Comparison of ENCODE assay signal across 27 mouse cellular contexts in genomic region chr14:16245127-16245526, GRCm38 (mm10). TPM values are rescaled to one million over a fixed set of nuclear protein-coding genes. Genes with fewer than 3 reads are reported as not detected.
DNase-seq lines count a peak whose midpoint lies in the region; ATAC-seq and TF ChIP-seq lines count a peak whose summit lies in the region.
"Had no signal": no experiment of that assay in that cellular context is flagged by ENCODE, and none has a peak within 500 bp of the region (broad histone marks: within the 10 kb centered on the region; RNA-seq: fewer than 3 reads in every experiment).

No protein-coding gene starts in this region.

- no peaks in the 10 kb centered on the region for H3K27me3 ChIP-seq in G1E (ENCODE audit: insufficient read depth, low read length)
- H3K27me3 ChIP-seq in liver, embryonic 15.5 days, result no peaks in the 10 kb centered on the region
- H3K27me3 ChIP-seq: heart, embryonic 12.5 days; hindbrain, embryonic 13.5 days; limb, embryonic 12.5 days; lung, embryonic 15.5 days; midbrain, embryonic 15.5 days; neural tube, embryonic 12.5 days; stomach, embryonic 15.5 days had no signal

- H3K4me2 ChIP-seq in liver, embryonic 15.5 days, result peak overlapping the region; percentile 55
- H3K4me2 ChIP-seq: hindbrain, embryonic 13.5 days; limb, embryonic 12.5 days; lung, embryonic 15.5 days; midbrain, embryonic 15.5 days; neural tube, embryonic 12.5 days had no signal

- H3K4me1 ChIP-seq in G1E (ENCODE audit: insufficient read depth, low read depth, low read length), result peaks cover 53% of the 10 kb centered on the region
- peaks cover 69% of the 10 kb centered on the region for H3K4me1 ChIP-seq in liver, embryonic 15.5 days (replicated peaks)

- no peak for DNase-seq in G1E (ENCODE audit: low spot score)
- DNase-seq in c-Kit-negative CD71-positive TER-119-positive erythroid progenitor cells, embryonic 14.5 days (ENCODE audit: low read depth, low spot score), result peak; percentile 51
- DNase-seq in liver, result peak; percentile 68
- DNase-seq in gastrocnemius, adult 2 months, result no peak
- no peak for DNase-seq in heart, adult 11 months
- no peak for DNase-seq in thymus, postnatal 25 days
- DNase-seq in heart, postnatal 14 days, result no peak
- DNase-seq: adrenal gland, postnatal 25 days; cerebellum, adult 11-12 months; cerebellum, postnatal 14 days; gastrocnemius, postnatal 14 days; heart, adult 18-20 months; heart, postnatal 36 days; kidney, adult 9 months; kidney, postnatal 25 days; lung, postnatal 36 days; thymus, adult 2 months had no signal

- 8% methylated on average over 1 of the region's 1 CpGs for WGBS in liver, embryonic 15.5 days (ENCODE audit: insufficient replicate concordance)

- ATAC-seq in G1E (ENCODE audit: extremely low read depth, insufficient number of reproducible peaks, low FRiP score, poor library complexity, severe bottlenecking), result 0 out of 2 replicates have a peak, but pooled peaks have one; percentile 1
- ATAC-seq in liver, embryonic 15.5 days (ENCODE audit: insufficient read depth), result peak; percentile 3; the same call in 1 of the 2 replicates
- ATAC-seq: forebrain, embryonic 14.5 days; midbrain, embryonic 15.5 days had no signal

- intact Hi-C loops in gastrocnemius, adult 2 months (cut with DNase I), result no loop called here
- intact Hi-C loops in heart, postnatal 14 days (cut with DNase I), result loop anchor here (10.0 kb wide), 1 partner anchor 70 kb away; no protein-coding TSS in a partner anchor

- peaks cover 13% of the 10 kb centered on the region for H3K36me3 ChIP-seq in G1E (replicated peaks)
- H3K36me3 ChIP-seq in liver, embryonic 15.5 days (replicated peaks), result 0 out of 2 replicates have a peak, but pooled peaks cover 2% of the 10 kb centered on the region
- H3K36me3 ChIP-seq: lung, embryonic 15.5 days; midbrain, embryonic 15.5 days; neural tube, embryonic 12.5 days; stomach, embryonic 15.5 days had no signal

- no peaks in the 10 kb centered on the region for H3K9me3 ChIP-seq in G1E (replicated peaks)
- no peaks in the 10 kb centered on the region for H3K9me3 ChIP-seq in liver, embryonic 15.5 days (replicated peaks)
- H3K9me3 ChIP-seq: heart, embryonic 12.5 days; hindbrain, embryonic 13.5 days; limb, embryonic 12.5 days; lung, embryonic 15.5 days; midbrain, embryonic 15.5 days; neural tube, embryonic 12.5 days; stomach, embryonic 15.5 days had no signal

- H3K4me3 ChIP-seq in G1E (ENCODE audit: low read depth, low read length), result no peak overlapping the region
- peak overlapping the region; percentile 14; the same call in 1 of the 2 replicates for H3K4me3 ChIP-seq in liver, embryonic 15.5 days (replicated peaks)
- H3K4me3 ChIP-seq in gastrocnemius, adult 2 months, result no peak overlapping the region
- H3K4me3 ChIP-seq: heart, embryonic 12.5 days; hindbrain, embryonic 13.5 days; layer of hippocampus, adult 2 months; limb, embryonic 12.5 days; lung, embryonic 15.5 days; midbrain, embryonic 15.5 days; neural tube, embryonic 12.5 days; stomach, embryonic 15.5 days had no signal

- TF ChIP-seq CTCF in G1E (IDR thresholded peaks at IDR 0.05; ENCODE audit: low read depth, low read length), result no peak
- TF ChIP-seq CTCF in gastrocnemius, adult 2 months (IDR thresholded peaks at IDR 0.05), result no peak

- peak overlapping the region; percentile 80 for H3K27ac ChIP-seq in liver, embryonic 15.5 days (replicated peaks)
- H3K27ac ChIP-seq in gastrocnemius, adult 2 months, result no peak overlapping the region
- H3K27ac ChIP-seq: hindbrain, embryonic 13.5 days; layer of hippocampus, adult 2 months; limb, embryonic 12.5 days; lung, embryonic 15.5 days; midbrain, embryonic 15.5 days; neural tube, embryonic 12.5 days; stomach, embryonic 15.5 days had no signal

- H3K9ac ChIP-seq in liver, embryonic 15.5 days, result no peak overlapping the region
- H3K9ac ChIP-seq: heart, embryonic 12.5 days; hindbrain, embryonic 13.5 days; limb, embryonic 12.5 days; lung, embryonic 15.5 days; midbrain, embryonic 15.5 days; neural tube, embryonic 12.5 days; stomach, embryonic 15.5 days had no signal

RNA-seq across cellular contexts. Expression of gene Ngly1, which starts 4.0 kb away (rescaled TPM):
- 47.6 and 48.2 TPM in 2 replicates for total RNA-seq in G1E (2014; fragmentation: Nextera tagmentation)
- 47.1 and 57.3 TPM in 2 replicates for total RNA-seq in G1E (2017)
- 275 and 368 TPM in 2 replicates for polyA plus RNA-seq in G1E (2012)
- 18.7 and 20.4 TPM in 2 replicates for polyA plus RNA-seq in liver, embryonic 15.5 days (2015; fragmentation: Nextera tagmentation; extraction: Ambion mirVana)
- total RNA-seq in gastrocnemius, adult 2 months (2021), result 10 to 100 TPM; 46.7 to 52.5 TPM
- total RNA-seq in heart, postnatal 14 days (2021), result 10 to 100 TPM; 36.7 to 37.6 TPM

RNA-seq across cellular contexts. Expression of gene Oxsm, which starts 4.5 kb away (rescaled TPM):
- total RNA-seq in G1E (2014; fragmentation: Nextera tagmentation), result 9.8 and 12.6 TPM in 2 replicates
- total RNA-seq in G1E (2017), result 7.4 and 10.1 TPM in 2 replicates
- polyA plus RNA-seq in G1E (2012), result 0.67 and 0.83 TPM in 2 replicates
- 1.9 and 2.0 TPM in 2 replicates for polyA plus RNA-seq in liver, embryonic 15.5 days (2015; fragmentation: Nextera tagmentation; extraction: Ambion mirVana)
- 10 to 100 TPM in 1 of 2 experiments, 1 to 10 TPM in 1; 8.8 to 13.6 TPM for total RNA-seq in gastrocnemius, adult 2 months (2021)
- total RNA-seq in heart, postnatal 14 days (2021), result 10 to 100 TPM; 18.7 to 18.8 TPM

Comparison
In these comparisons a context has a peak if more than half of its experiments do, and no peak if none do; other contexts are left out.
1. DNase-seq: peak in c-Kit-negative CD71-positive TER-119-positive erythroid progenitor cells, embryonic 14.5 days (single experiment) and liver (single experiment); none in G1E (single experiment), gastrocnemius, adult 2 months (single experiment), heart, adult 11 months (single experiment), thymus, postnatal 25 days (single experiment) and heart, postnatal 14 days (0 of 2).